Mouse (Mus musculus) forebrain, embryonic 16.5 days (tissue): ENCODE data around the gene Rasgef1c. TPM values are rescaled to one million over a fixed set of nuclear protein-coding genes. Genes with fewer than 3 reads are reported as not detected.

Source experiments
- ATAC-seq: fragments of 200-750 bp; cut with Nextera tagmentation; 2 replicates; pipeline ENCODE4 v1.8.0; 2017; ENCODE audit warnings: mild to moderate bottlenecking, moderate library complexity
- H3K27ac ChIP-seq: fragments of 300-500 bp; sonication (generic); 2 replicates; pipeline ENCODE4 v1.5.1; 2014; ENCODE audit warnings: low read length, control low read depth
- H3K27me3 ChIP-seq: fragments of 300-500 bp; sonication (generic); replicated peaks from 2 replicates; pipeline ENCODE4 v1.6.1; 2014; ENCODE audit warnings: low read length; ENCODE audit not compliant: control insufficient read depth, insufficient read depth
- H3K36me3 ChIP-seq: fragments of 300-500 bp; sonication (generic); 2 replicates; pipeline ENCODE4 v1.6.1; 2014; ENCODE audit not compliant: control insufficient read depth, insufficient read depth
- H3K4me1 ChIP-seq: fragments of 300-500 bp; sonication (generic); replicated peaks from 2 replicates; pipeline ENCODE4 v1.6.1; 2014; ENCODE audit warnings: low read length; ENCODE audit not compliant: control insufficient read depth, insufficient read depth
- H3K4me2 ChIP-seq: fragments of 300-500 bp; sonication (generic); 2 replicates; pipeline ENCODE4 v1.6.1; 2014; ENCODE audit warnings: mild to moderate bottlenecking, low read length, control low read depth
- H3K4me3 ChIP-seq: fragments of 300-500 bp; sonication (generic); replicated peaks from 2 replicates; pipeline ENCODE4 v1.5.1; 2014; ENCODE audit warnings: mild to moderate bottlenecking, low read length, control low read depth
- H3K9ac ChIP-seq: fragments of 300-500 bp; sonication (generic); replicated peaks from 2 replicates; pipeline ENCODE4 v1.6.1; 2014; ENCODE audit warnings: low read depth, low read length, control low read depth
- H3K9me3 ChIP-seq: fragments of 300-500 bp; sonication (generic); 2 replicates; pipeline ENCODE4 v1.6.1; 2016; ENCODE audit warnings: low read length; ENCODE audit not compliant: control insufficient read depth
- WGBS: fragments of 180-500 bp; shearing (Covaris S2); extraction: QIAGEN DNeasy Blood & Tissue Kit; methylation state at CpG from one replicate; pipeline ENCODE4 v1.1.7; 2014; 5-methylcytosine and 5-hydroxymethylcytosine counted together
- polyA plus RNA-seq: library from polyadenylated mRNA; unstranded; fragments of >200 nt; fragmentation: Nextera tagmentation; extraction: Ambion mirVana; gene quantifications from 2 replicates; pipeline ENCODE4 v1.2.1, GENCODE M21; 2015

Gene Rasgef1c
- polyA plus RNA-seq, 1 experiment from 2014 or later, result 17.1 TPM

DNA sequence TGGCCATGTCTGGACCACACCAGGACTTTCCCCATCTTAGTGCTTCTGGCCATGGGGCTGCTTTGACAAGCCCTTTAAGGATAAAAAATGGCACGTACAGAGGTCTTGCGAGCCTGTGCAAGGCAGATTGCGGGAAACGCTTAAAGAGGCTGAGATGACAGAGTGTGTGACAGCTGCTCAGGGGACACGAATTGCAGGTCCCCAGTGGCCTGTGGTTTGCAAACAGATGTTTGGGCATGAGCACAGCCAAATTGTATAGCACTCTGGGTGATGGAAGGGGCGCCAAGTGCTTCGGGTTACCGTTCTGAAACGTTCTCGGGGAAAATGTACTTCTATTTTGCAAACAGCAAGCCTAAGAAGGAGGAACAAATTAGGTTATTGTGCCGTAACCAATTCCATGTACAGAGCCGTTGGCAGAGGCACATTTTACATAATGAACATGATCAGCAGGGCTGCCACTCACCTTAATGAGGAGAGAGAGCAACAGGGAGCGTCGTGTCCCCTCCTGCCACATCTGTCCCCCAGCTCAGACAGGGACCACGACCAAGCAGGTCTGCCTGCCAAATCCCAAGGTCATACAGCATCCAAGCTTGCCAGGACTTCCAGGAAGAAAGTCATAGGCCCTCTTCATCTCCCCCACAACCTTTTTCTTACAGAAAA lies 17.0 kb downstream of the Rasgef1c start:
- Histone ChIP-seq H3K27me3 (no peaks in the 10 kb centered on the region), H3K9me3 (no peaks in the 10 kb centered on the region), H3K27ac (no peak overlapping the region), H3K4me1 (peaks cover 7% of the 10 kb centered on the region; the same call in 1 of the 2 replicates), H3K4me2 (no peak overlapping the region), H3K4me3 (no peak overlapping the region), H3K36me3 (no peaks in the 10 kb centered on the region), H3K9ac (no peak overlapping the region)
- no peak for ATAC-seq
- WGBS, result 18% methylated on average over 15 of the region's 15 CpGs

DNA sequence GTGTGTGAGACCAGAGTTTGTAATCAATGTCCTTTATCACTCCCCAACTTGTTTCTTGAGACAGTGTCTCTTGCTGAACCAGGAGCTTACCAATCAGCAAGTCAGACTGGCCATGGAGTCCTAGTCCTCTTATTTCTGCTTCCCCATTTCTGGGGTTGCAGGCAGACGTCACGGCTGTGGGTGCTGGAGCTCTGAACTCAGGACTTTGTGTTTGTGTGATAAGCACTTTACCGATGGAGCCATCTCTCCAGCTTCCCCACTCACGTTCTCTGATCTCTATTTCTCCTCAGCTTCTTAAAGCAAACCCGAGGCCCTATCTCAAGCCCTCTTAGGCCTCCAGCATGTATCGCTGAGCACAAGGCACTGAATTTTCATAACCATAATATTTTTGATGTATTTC lies 17.7 kb downstream of the Rasgef1c start:
- 94% methylated on average over 6 of the region's 6 CpGs for WGBS
- H3K27ac ChIP-seq, result no peak overlapping the region

DNA sequence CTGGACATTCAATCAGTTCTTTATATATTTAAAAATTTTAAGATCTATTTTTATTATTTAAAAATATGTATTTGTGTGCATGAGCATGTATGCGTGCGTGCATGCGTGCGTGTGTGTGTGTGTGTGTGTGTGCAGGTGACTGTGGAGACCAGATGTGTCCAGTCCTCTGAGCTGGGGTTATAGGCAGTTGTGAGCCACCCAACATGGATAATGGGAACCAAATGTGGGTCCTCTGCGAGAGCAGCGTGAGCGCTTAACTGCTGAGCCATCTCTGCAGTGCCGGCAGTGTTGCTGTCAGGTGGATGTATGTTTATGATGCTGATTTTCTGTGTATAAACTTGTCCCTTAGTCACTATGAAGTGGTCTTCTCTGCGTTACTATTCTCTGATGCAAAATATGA lies 21.9 kb downstream of the Rasgef1c start:
- Histone ChIP-seq H3K36me3 (no peaks in the 10 kb centered on the region), H3K4me2 (no peak overlapping the region), H3K4me1 (peaks cover 18% of the 10 kb centered on the region), H3K4me3 (no peak overlapping the region), H3K27ac (no peak overlapping the region), H3K9ac (no peak overlapping the region), H3K9me3 (no peaks in the 10 kb centered on the region), H3K27me3 (no peaks in the 10 kb centered on the region)
- no peak for ATAC-seq
- WGBS, result 93% methylated on average over 9 of the region's 9 CpGs

More for the DNA sequence above, 17.7 kb downstream of the Rasgef1c start:
- H3K9ac ChIP-seq, result no peak overlapping the region
- no peak for ATAC-seq
- no peak overlapping the region for H3K4me2 ChIP-seq
- H3K27me3 ChIP-seq, result no peaks in the 10 kb centered on the region
- H3K9me3 ChIP-seq, result no peaks in the 10 kb centered on the region
- no peak overlapping the region for H3K4me3 ChIP-seq
- H3K36me3 ChIP-seq, result no peaks in the 10 kb centered on the region
- H3K4me1 ChIP-seq, result peaks cover 7% of the 10 kb centered on the region; the same call in 1 of the 2 replicates

DNA sequence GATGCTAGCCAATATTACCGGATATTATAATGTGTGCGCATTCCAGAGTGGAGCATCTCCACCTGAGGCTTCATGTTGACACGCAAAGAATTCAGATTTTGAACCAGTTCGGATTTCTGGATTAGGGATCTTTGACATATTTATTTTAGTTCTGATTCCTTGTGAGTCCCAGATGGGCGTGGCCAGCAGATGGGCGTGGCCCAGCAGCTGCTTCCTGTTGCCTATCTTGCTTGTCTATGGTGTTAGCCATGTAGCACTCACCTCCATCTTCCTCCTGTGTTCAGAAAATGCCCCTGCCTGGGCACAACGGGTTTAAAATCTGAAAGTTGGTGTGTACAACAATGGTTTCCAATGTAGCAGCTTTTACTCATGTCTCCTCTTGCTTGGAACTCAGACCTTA lies 24.5 kb downstream of the Rasgef1c start:
- Histone ChIP-seq H3K9me3 (no peaks in the 10 kb centered on the region), H3K27ac (peak overlapping the region; percentile 33; the same call in 1 of the 2 replicates), H3K36me3 (no peaks in the 10 kb centered on the region), H3K27me3 (no peaks in the 10 kb centered on the region), H3K4me2 (no peak overlapping the region), H3K9ac (no peak overlapping the region), H3K4me3 (no peak overlapping the region), H3K4me1 (peaks cover 19% of the 10 kb centered on the region)
- no peak for ATAC-seq
- 87% methylated on average over 7 of the region's 7 CpGs for WGBS

DNA sequence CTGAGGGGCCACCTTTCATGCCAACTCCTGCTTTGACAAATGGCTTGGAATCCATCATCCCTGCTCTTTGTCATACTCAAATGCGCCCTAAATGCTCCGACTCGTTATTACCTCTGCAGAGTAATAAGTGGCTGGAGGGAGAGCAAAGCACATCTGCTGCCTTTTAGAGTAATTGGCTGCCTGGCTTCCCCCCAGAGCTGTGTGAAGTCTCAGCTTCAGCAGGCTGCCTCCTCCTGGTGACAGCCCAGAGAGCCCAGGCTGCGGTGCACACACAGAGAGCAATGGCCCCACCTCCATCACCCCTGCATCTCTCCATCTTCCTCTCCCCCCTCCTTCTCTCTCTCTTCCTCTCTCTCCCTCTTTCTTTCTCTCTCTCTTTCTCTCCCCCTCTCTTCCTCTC lies 25.5 kb downstream of the Rasgef1c start:
- whole genome bisulfite sequencing, result 14% methylated on average over 4 of the region's 4 CpGs
- ATAC-seq, result peak; percentile 83
- no peaks in the 10 kb centered on the region for H3K9me3 ChIP-seq
- H3K36me3 ChIP-seq, result no peaks in the 10 kb centered on the region
- peaks cover 27% of the 10 kb centered on the region for H3K4me1 ChIP-seq
- peak overlapping the region; percentile 17; the same call in 1 of the 2 replicates for H3K4me2 ChIP-seq
- H3K9ac ChIP-seq, result peak overlapping the region; percentile 13; the same call in 1 of the 2 replicates
- H3K27ac ChIP-seq, result peak overlapping the region; percentile 50
- no peak overlapping the region for H3K4me3 ChIP-seq
- no peaks in the 10 kb centered on the region for H3K27me3 ChIP-seq

DNA sequence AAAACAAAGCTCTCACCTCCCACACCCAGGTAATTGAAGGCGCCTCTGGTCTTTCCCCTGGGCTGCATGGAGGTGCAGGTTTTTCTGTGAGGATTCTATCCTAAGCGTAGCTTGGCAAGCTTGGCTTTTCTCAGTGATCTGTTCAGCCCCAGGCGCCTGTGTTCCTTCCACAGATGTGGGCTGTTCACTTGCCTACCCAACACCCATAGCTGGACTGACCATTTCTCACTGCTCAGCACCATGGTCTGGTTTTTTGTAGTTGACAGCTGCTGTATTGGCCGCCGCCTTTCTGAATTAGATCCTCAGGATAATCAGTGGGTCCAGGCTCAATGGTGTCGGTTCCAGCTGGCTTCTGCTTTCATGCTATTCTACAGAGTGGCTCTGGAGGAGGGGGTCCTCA lies 26.0 kb downstream of the Rasgef1c start:
- Histone ChIP-seq H3K4me3 (no peak overlapping the region), H3K36me3 (no peaks in the 10 kb centered on the region), H3K27ac (no peak overlapping the region), H3K9ac (no peak overlapping the region), H3K9me3 (no peaks in the 10 kb centered on the region), H3K4me2 (no peak overlapping the region), H3K27me3 (no peaks in the 10 kb centered on the region), H3K4me1 (peaks cover 27% of the 10 kb centered on the region)
- ATAC-seq, result peak; percentile 36; the same call in 1 of the 2 replicates
- 56% methylated on average over 6 of the region's 6 CpGs for WGBS

DNA sequence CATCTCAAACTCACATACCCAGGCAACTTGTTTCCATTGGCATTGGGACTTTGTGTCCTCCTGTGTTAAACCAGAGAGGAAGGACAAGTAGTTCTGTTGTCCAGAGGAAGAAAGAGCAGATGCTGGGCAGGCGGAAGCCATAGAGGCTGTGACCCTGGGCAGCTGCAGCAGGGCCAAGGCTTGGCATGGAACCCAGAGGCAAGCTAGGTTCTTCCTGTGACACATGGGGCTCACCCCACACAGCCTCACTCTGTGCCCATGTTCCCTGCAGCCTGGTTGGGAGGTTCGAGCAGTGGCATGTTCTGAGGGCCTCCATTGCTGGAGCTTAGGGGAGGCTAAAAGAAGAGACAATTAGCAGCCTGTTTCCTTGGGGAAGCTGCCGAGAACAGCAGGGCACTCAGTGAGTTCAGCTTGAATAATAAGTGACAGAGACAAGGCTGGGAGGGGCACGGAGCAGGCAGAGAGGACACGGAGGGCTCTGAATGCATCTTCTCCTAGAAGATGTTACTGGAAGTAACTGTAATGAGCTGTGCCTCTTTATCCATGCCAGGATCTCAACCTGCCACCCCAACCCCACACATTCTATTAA lies 29.5 kb downstream of the Rasgef1c start:
- no peak overlapping the region for H3K27ac ChIP-seq
- no peak overlapping the region for H3K9ac ChIP-seq
- H3K4me3 ChIP-seq, result no peak overlapping the region
- no peaks in the 10 kb centered on the region for H3K27me3 ChIP-seq
- H3K4me2 ChIP-seq, result no peak overlapping the region
- H3K4me1 ChIP-seq, result peaks cover 27% of the 10 kb centered on the region
- 35% methylated on average over 5 of the region's 5 CpGs for WGBS
- no peaks in the 10 kb centered on the region for H3K9me3 ChIP-seq
- 0 out of 2 replicates have a peak, but pooled peaks have one; percentile 26 for ATAC-seq
- H3K36me3 ChIP-seq, result no peaks in the 10 kb centered on the region

DNA sequence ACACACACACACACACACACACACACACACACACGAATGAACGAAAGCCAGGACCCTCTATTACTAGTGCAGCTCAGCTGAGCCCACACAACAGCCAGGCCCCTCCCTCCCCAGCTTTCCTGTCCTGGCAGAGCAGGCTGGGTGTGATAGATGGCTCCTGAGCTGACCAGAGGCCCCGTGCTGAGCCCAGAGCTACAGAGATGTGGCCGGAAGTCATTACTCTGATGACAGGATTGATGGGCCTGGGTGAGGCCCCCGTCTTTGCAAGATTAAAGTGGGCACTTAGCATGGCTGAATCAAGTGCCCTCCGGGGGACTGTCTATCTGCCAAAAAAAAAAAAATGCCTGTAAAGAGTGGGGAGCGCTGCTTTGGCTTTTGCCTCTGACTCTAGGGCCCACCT lies 30.2 kb downstream of the Rasgef1c start:
- H3K4me3 ChIP-seq, result no peak overlapping the region
- H3K9me3 ChIP-seq, result no peaks in the 10 kb centered on the region
- no peaks in the 10 kb centered on the region for H3K27me3 ChIP-seq
- H3K27ac ChIP-seq, result no peak overlapping the region
- H3K9ac ChIP-seq, result no peak overlapping the region
- H3K4me2 ChIP-seq, result no peak overlapping the region
- no peaks in the 10 kb centered on the region for H3K36me3 ChIP-seq
- 30% methylated on average over 7 of the region's 7 CpGs for WGBS
- peaks cover 21% of the 10 kb centered on the region for H3K4me1 ChIP-seq
- ATAC-seq, result peak; percentile 18; the same call in 1 of the 2 replicates

DNA sequence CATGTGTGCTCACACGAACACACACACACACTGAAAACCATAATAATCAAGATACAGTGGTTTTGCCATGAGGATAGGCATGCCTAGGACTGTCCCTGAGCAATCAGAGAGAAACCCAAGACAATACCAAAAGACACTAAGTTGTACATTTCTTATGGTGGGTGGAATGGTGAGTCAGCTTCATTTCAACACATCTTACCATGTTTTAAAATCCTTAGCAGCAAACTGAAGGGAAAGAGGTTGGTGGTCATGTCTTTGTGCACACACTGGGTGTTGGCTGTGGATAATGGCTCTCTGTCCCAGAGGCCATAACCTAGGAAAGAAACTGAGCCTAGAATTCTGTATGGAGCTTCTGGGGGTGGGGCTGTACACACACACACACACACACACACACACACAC lies 32.2 kb downstream of the Rasgef1c start:
- Histone ChIP-seq H3K27ac (no peak overlapping the region), H3K27me3 (no peaks in the 10 kb centered on the region), H3K36me3 (no peaks in the 10 kb centered on the region), H3K9me3 (no peaks in the 10 kb centered on the region), H3K4me1 (peaks cover 18% of the 10 kb centered on the region), H3K4me3 (no peak overlapping the region), H3K4me2 (no peak overlapping the region), H3K9ac (no peak overlapping the region)
- no peak for ATAC-seq
- WGBS, result 66% methylated on average over 1 of the region's 1 CpGs
